Mouse (Mus musculus): ENCODE results near the gene Pdzd4.

DNA sequence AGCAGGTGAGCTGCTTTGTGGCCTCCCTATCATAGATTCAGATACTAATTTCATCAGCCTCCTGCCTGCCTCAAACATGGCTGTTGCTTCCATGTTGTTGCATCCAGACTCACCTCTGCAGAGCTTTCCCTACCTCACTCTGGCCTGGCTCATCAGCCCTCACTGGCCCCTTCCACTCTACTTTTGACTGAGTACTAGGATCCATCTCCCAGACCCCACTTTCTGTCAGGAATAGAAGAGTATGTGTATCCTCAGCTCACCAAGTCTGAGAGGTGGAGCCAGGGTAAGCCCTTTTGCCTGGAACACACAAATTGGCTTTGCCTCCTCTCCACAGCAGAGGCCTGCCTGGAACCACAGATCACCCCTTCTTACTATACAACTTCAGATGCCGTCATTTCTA, 36.3 kb downstream of the Pdzd4 start:
- TF ChIP-seq CTCF (IDR thresholded peaks at IDR 0.05; ENCODE audit: low read depth) (no peak), EP300 (IDR thresholded peaks at IDR 0.05; ENCODE audit: low read depth) (no peak)

All from liver, embryonic 14.5 days (tissue).